ENCODE assay signal across 18 mouse cellular contexts in genomic region chr7:129689464-129689863, GRCm38 (mm10).
"Had no signal": no experiment of that assay in that cellular context is flagged by ENCODE, and none has a peak within 500 bp of the region (broad histone marks: within the 10 kb centered on the region; RNA-seq: fewer than 3 reads in every experiment).

No protein-coding gene starts in this region.

- H3K27me3 ChIP-seq: midbrain, embryonic 15.5 days had no signal

- H3K9ac ChIP-seq: liver, embryonic 14.5 days; midbrain, embryonic 12.5 days; midbrain, embryonic 15.5 days; neural tube, embryonic 12.5 days; neural tube, embryonic 15.5 days had no signal

- DNase-seq: kidney, adult 2 months; kidney, postnatal 14 days; kidney, postnatal 4 days; left cerebral cortex, postnatal 4 days; right cerebral cortex, adult 18-20 months; right cerebral cortex, postnatal 14 days; right cerebral cortex, postnatal 4 days; thymus, adult 2 months; thymus, postnatal 14 days; thymus, postnatal 4 days had no signal

- H3K4me3 ChIP-seq: midbrain, embryonic 12.5 days; midbrain, embryonic 15.5 days; neural tube, embryonic 12.5 days; neural tube, embryonic 15.5 days had no signal

- H3K4me1 ChIP-seq: midbrain, embryonic 12.5 days; midbrain, embryonic 15.5 days had no signal

- H3K27ac ChIP-seq: liver, embryonic 14.5 days; macrophage; midbrain, embryonic 12.5 days; midbrain, embryonic 15.5 days; neural tube, embryonic 12.5 days; neural tube, embryonic 15.5 days; stomach, postnatal 0 days had no signal

- ATAC-seq: intestine, postnatal 0 days; midbrain, embryonic 15.5 days had no signal

- H3K9me3 ChIP-seq: midbrain, embryonic 12.5 days; midbrain, embryonic 15.5 days; neural tube, embryonic 12.5 days; neural tube, embryonic 15.5 days had no signal

- H3K4me2 ChIP-seq: midbrain, embryonic 12.5 days; midbrain, embryonic 15.5 days; neural tube, embryonic 12.5 days; neural tube, embryonic 15.5 days had no signal

- H3K36me3 ChIP-seq: midbrain, embryonic 12.5 days; midbrain, embryonic 15.5 days; neural tube, embryonic 12.5 days; neural tube, embryonic 15.5 days had no signal
